ENCODE assay signal across 8 mouse cellular contexts in genomic region chr6:83914183-83914719, GRCm38 (mm10). TPM values are rescaled to one million over a fixed set of nuclear protein-coding genes. Genes with fewer than 3 reads are reported as not detected.
DNase-seq lines count a peak whose midpoint lies in the region; ATAC-seq and TF ChIP-seq lines count a peak whose summit lies in the region.

No protein-coding gene starts in this region.

- TF ChIP-seq EP300 in MEL (IDR thresholded peaks at IDR 0.05; ENCODE audit: low read depth in 1 of 2, low read length in 2 of 2), result no peak

- TF ChIP-seq RAD21 in MEL (IDR thresholded peaks at IDR 0.05; ENCODE audit: low read depth, low read length), result peak; percentile 62

- peaks cover 0 to 5% of the 10 kb centered on the region in 2 experiments; a peak in 2 of 4 replicates for H3K4me1 ChIP-seq in MEL (ENCODE audit: control insufficient read depth in 1 of 2, insufficient read depth in 2 of 2, low read length in 2 of 2)
- no peaks in the 10 kb centered on the region for H3K4me1 ChIP-seq in cerebellum, adult 2 months (ENCODE audit: control insufficient read depth, insufficient read depth, low read length)
- no peaks in the 10 kb centered on the region for H3K4me1 ChIP-seq in forebrain, postnatal 0 days (ENCODE audit: insufficient read depth)
- H3K4me1 ChIP-seq in lung, embryonic 15.5 days, result no peaks in the 10 kb centered on the region

- H3K27me3 ChIP-seq in MEL (ENCODE audit: control insufficient read depth in 1 of 2, insufficient read depth in 2 of 2, low read length in 2 of 2), result no peaks in the 10 kb centered on the region; a peak in 1 of 4 replicates
- no peaks in the 10 kb centered on the region for H3K27me3 ChIP-seq in cerebellum, adult 2 months (ENCODE audit: control insufficient read depth, insufficient read depth, low read length)
- no peaks in the 10 kb centered on the region for H3K27me3 ChIP-seq in forebrain, postnatal 0 days (ENCODE audit: insufficient read depth, low read length)
- no peaks in the 10 kb centered on the region for H3K27me3 ChIP-seq in lung, embryonic 15.5 days

- no peaks in the 10 kb centered on the region for H3K9me3 ChIP-seq in MEL (replicated peaks; ENCODE audit: insufficient read depth, low read length)
- H3K9me3 ChIP-seq in forebrain, postnatal 0 days (ENCODE audit: low read length), result no peaks in the 10 kb centered on the region
- H3K9me3 ChIP-seq in lung, embryonic 15.5 days, result no peaks in the 10 kb centered on the region

- ATAC-seq in forebrain, postnatal 0 days, result peak; percentile 98
- peak; percentile 98 for ATAC-seq in lung, embryonic 15.5 days (ENCODE audit: borderline replicate concordance, extremely low read depth, low FRiP score, low TSS enrichment)

- DNase-seq in MEL (ENCODE audit: low read depth, low spot score), result peak; percentile 96
- DNase-seq in cerebellum, adult 2 months, result peak; percentile 97 to 99
- DNase-seq in forebrain, postnatal 0 days, result peak; percentile 100
- DNase-seq in heart, postnatal 4 days, result peak; percentile 100
- DNase-seq in layer of hippocampus, adult 8-10 months (ENCODE audit: low spot score in 2 of 2), result peak; percentile 96 to 99
- DNase-seq in ovary, adult 18-20 months (ENCODE audit: low spot score), result peak; percentile 92
- peak; percentile 99 for DNase-seq in thymus, postnatal 0 days (ENCODE audit: low spot score)

- peak; percentile 94 to 96 (median 96) for TF ChIP-seq CTCF in MEL (IDR thresholded peaks at IDR 0.05 in 2 of 3, conservative IDR thresholded peaks at IDR 0.05 in 1 of 3; ENCODE audit: control insufficient read depth in 1 of 3, insufficient read depth in 1 of 3, low read depth in 2 of 3, low read length in 3 of 3, poor library complexity in 1 of 3, severe bottlenecking in 1 of 3)
- TF ChIP-seq CTCF in cerebellum, adult 2 months (IDR thresholded peaks at IDR 0.05; ENCODE audit: borderline replicate concordance, insufficient read depth, low read depth, low read length), result peak; percentile 92
- peak; percentile 99 for TF ChIP-seq CTCF in forebrain, postnatal 0 days (IDR thresholded peaks at IDR 0.05; ENCODE audit: low read depth)

- peak overlapping the region; percentile 57 for H3K4me2 ChIP-seq in forebrain, postnatal 0 days (ENCODE audit: low read depth)
- peak overlapping the region; percentile 60 for H3K4me2 ChIP-seq in lung, embryonic 15.5 days

- H3K36me3 ChIP-seq in MEL (ENCODE audit: control insufficient read depth in 1 of 2, insufficient read depth in 2 of 2, low read length in 2 of 2), result peaks cover 0 to 6% of the 10 kb centered on the region in 2 experiments; a peak in 2 of 4 replicates
- H3K36me3 ChIP-seq in forebrain, postnatal 0 days (ENCODE audit: insufficient read depth), result no peaks in the 10 kb centered on the region
- H3K36me3 ChIP-seq in lung, embryonic 15.5 days, result no peaks in the 10 kb centered on the region

- under 1% methylated on average over 48 of the region's 50 CpGs for WGBS in cerebellum, adult 2 months
- WGBS in forebrain, postnatal 0 days, result under 1% methylated on average over 50 of the region's 50 CpGs
- WGBS in lung, embryonic 15.5 days, result under 1% methylated on average over 46 of the region's 50 CpGs

- peak overlapping the region; percentile 95 for H3K9ac ChIP-seq in MEL (ENCODE audit: control insufficient read depth, low read depth, low read length, poor library complexity, severe bottlenecking)
- H3K9ac ChIP-seq in forebrain, postnatal 0 days, result peak overlapping the region; percentile 100
- H3K9ac ChIP-seq in lung, embryonic 15.5 days, result peak overlapping the region; percentile 97

- peaks cover 28% of the 10 kb centered on the region for H3K79me2 ChIP-seq in MEL (ENCODE audit: control insufficient read depth, insufficient read depth, low read length, poor library complexity)

- TF ChIP-seq POLR2A in MEL (IDR thresholded peaks at IDR 0.05; ENCODE audit: control insufficient read depth in 1 of 2, insufficient read depth in 1 of 2, low read depth in 1 of 2, low read length in 2 of 2, poor library complexity in 1 of 2), result peak; percentile 82 to 91
- TF ChIP-seq POLR2A in cerebellum, adult 2 months (IDR thresholded peaks at IDR 0.05; ENCODE audit: borderline replicate concordance, insufficient read depth, low read length), result peak; percentile 99

- peak overlapping the region; percentile 87 to 95 for H3K4me3 ChIP-seq in MEL (ENCODE audit: control insufficient read depth in 1 of 2, insufficient read depth in 1 of 2, low read depth in 2 of 2, low read length in 2 of 2)
- peak overlapping the region; percentile 75 for H3K4me3 ChIP-seq in cerebellum, adult 2 months (replicated peaks; ENCODE audit: insufficient read depth, low read depth, low read length)
- H3K4me3 ChIP-seq in forebrain, postnatal 0 days (ENCODE audit: low read depth, low read length), result peak overlapping the region; percentile 98
- H3K4me3 ChIP-seq in lung, embryonic 15.5 days, result peak overlapping the region; percentile 62

- H3K27ac ChIP-seq in MEL (ENCODE audit: control insufficient read depth, low read depth, low read length), result peak overlapping the region; percentile 82
- H3K27ac ChIP-seq in cerebellum, adult 2 months (ENCODE audit: insufficient read depth, low read length), result peak overlapping the region; percentile 73
- peak overlapping the region; percentile 99 for H3K27ac ChIP-seq in forebrain, postnatal 0 days (ENCODE audit: low read depth, low read length)
- peak overlapping the region; percentile 90 for H3K27ac ChIP-seq in lung, embryonic 15.5 days

TF ChIP-seq in MEL, 35 proteins besides CTCF, POLR2A, EP300 and RAD21 (continues in another document):
- TF ChIP-seq TAL1 (IDR thresholded peaks at IDR 0.05; ENCODE audit: low read length) (no peak), MAX (IDR thresholded peaks at IDR 0.05; ENCODE audit: low read length) (no peak), NELFE (IDR thresholded peaks at IDR 0.05; ENCODE audit: low read depth, low read length) (peak; percentile 96), KAT2A (conservative IDR thresholded peaks at IDR 0.05; ENCODE audit: low read depth, low read length) (no peak), CHD2 (IDR thresholded peaks at IDR 0.05; ENCODE audit: low read length) (no peak), BHLHE40 (IDR thresholded peaks at IDR 0.05; ENCODE audit: borderline replicate concordance, low read depth, low read length) (no peak), USF1 (IDR thresholded peaks at IDR 0.05; ENCODE audit: low read depth, low read length) (no peak), MAFK (IDR thresholded peaks at IDR 0.05; ENCODE audit: borderline replicate concordance, low read depth, low read length) (no peak), ZMIZ1 (IDR thresholded peaks at IDR 0.05; ENCODE audit: low read depth, low read length) (peak; percentile 84), POLR2AphosphoS5 (IDR thresholded peaks at IDR 0.05; ENCODE audit: borderline replicate concordance, low read depth, low read length) (no peak), ELF1 (IDR thresholded peaks at IDR 0.05; ENCODE audit: low read depth, low read length) (no peak), GATA1 (IDR thresholded peaks at IDR 0.05; ENCODE audit: low read depth, low read length) (no peak), TCF12 (IDR thresholded peaks at IDR 0.05; ENCODE audit: low read depth, low read length) (0 out of 2 replicates have a peak, but pooled peaks have one; percentile 9), ETS1 (IDR thresholded peaks at IDR 0.05; ENCODE audit: low read depth, low read length) (no peak), RCOR1 (IDR thresholded peaks at IDR 0.05; ENCODE audit: low read depth, low read length) (no peak), MYB (IDR thresholded peaks at IDR 0.05; ENCODE audit: low read depth, low read length) (no peak), NRF1 (IDR thresholded peaks at IDR 0.05; ENCODE audit: insufficient read depth, low read depth, low read length, poor library complexity, severe bottlenecking) (peak; percentile 100; the same call in 1 of the 2 replicates), CHD1 (IDR thresholded peaks at IDR 0.05; ENCODE audit: low read depth, low read length) (no peak), ZKSCAN1 (IDR thresholded peaks at IDR 0.05; ENCODE audit: low read depth, low read length) (no peak), E2F4 (IDR thresholded peaks at IDR 0.05; ENCODE audit: borderline replicate concordance, low read depth, low read length) (no peak), MYC (IDR thresholded peaks at IDR 0.05; ENCODE audit: low read depth, low read length) (peak; percentile 29; the same call in 1 of the 2 replicates), POLR2AphosphoS2 (IDR thresholded peaks at IDR 0.05; ENCODE audit: low read length) (peak; percentile 78), SIN3A (IDR thresholded peaks at IDR 0.05; ENCODE audit: low read length) (peak; percentile 50; the same call in 1 of the 2 replicates), TBP (IDR thresholded peaks at IDR 0.05; ENCODE audit: low read depth, low read length) (no peak), USF2 (IDR thresholded peaks at IDR 0.05; ENCODE audit: borderline replicate concordance in 1 of 2, insufficient read depth in 1 of 2, low read depth in 1 of 2, low read length in 2 of 2) (no peak), HCFC1 (IDR thresholded peaks at IDR 0.05; ENCODE audit: low read depth, low read length) (peak; percentile 73; the same call in 1 of the 2 replicates), UBTF (IDR thresholded peaks at IDR 0.05; ENCODE audit: borderline replicate concordance, insufficient read depth, low read depth, low read length) (no peak), MAZ (IDR thresholded peaks at IDR 0.05; ENCODE audit: low read depth, low read length) (0 out of 2 replicates have a peak, but pooled peaks have one; percentile 46), SMC3 (IDR thresholded peaks at IDR 0.05; ENCODE audit: low read depth, low read length) (peak; percentile 62), ZC3H11A (IDR thresholded peaks at IDR 0.05; ENCODE audit: low read depth, low read length) (no peak), MEF2A (IDR thresholded peaks at IDR 0.05; ENCODE audit: extremely low read depth, insufficient replicate concordance, low read depth, low read length, poor library complexity, severe bottlenecking) (no peak), GABPA (IDR thresholded peaks at IDR 0.05; ENCODE audit: low read depth, low read length) (no peak)

RNA-seq across cellular contexts. Expression of gene Zfp638, which starts 47.3 kb away (rescaled TPM):
- 50.1 and 53.0 TPM in 2 replicates for total RNA-seq in MEL (2012; rRNA removed)
- polyA plus RNA-seq in MEL (2012; ENCODE audit: insufficient read depth in 1 of 2, insufficient read length in 2 of 2, low read depth in 1 of 2, low replicate concordance in 2 of 2, missing spikeins in 1 of 2), result 10 to 100 TPM; 61.2 to 69.0 TPM
- 59.6 and 62.7 TPM in 2 replicates for polyA plus RNA-seq in cerebellum, adult 2 months (2012; rRNA removed)
- total RNA-seq in forebrain, postnatal 0 days (2014; rRNA removed), result 123 and 143 TPM in 2 replicates
- polyA plus RNA-seq in forebrain, postnatal 0 days (2015; fragmentation: Nextera tagmentation; extraction: Ambion mirVana), result 45.9 and 56.4 TPM in 2 replicates
- total RNA-seq in heart, postnatal 4 days (2021), result 10 to 100 TPM; 67.9 to 75.3 TPM
- total RNA-seq in layer of hippocampus, adult 8-10 months (2022), result 100 to 1,000 TPM; 115 to 150 (median 133) TPM
- polyA plus RNA-seq in lung, embryonic 15.5 days (2015; fragmentation: Nextera tagmentation; extraction: Ambion mirVana), result 57.7 and 59.1 TPM in 2 replicates
- polyA plus RNA-seq in thymus, postnatal 0 days (2015; fragmentation: Nextera tagmentation; extraction: Ambion mirVana), result 50.8 and 52.2 TPM in 2 replicates

Comparison
In these comparisons a context has a peak if more than half of its experiments do, and no peak if none do; other contexts are left out.
1. Peak in every context shown above with its lines: DNase-seq, ATAC-seq, H3K4me3 ChIP-seq and H3K27ac ChIP-seq.